In the genomic region with DNA sequence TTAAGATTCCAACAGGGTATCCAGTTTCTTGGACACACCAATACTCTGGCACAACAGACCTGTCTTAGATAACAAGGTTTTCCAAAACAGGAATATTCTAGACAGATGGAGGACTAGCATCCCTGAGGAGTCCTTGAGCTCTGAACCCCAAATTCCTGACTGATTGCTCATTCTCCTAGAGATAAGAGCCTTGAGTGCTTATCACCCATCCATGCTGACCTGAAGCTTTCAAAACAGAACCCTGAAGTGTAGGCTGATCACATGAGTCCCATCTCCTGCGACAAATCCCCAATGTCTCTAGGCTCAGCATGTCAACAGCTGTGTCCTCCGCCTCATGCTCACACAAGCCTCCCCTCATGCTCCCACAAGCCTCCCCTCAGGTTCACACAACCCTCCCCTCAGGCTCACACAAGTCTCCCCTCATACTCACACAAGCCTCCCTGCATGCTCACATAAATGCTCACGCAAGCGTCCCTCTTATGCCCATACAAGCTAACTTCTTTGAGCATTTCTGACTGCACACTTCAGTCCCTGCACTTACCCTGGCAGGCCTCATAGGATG, we compare ENCODE assay signal across 18 mouse cellular contexts. TPM values are rescaled to one million over a fixed set of nuclear protein-coding genes. Genes with fewer than 3 reads are reported as not detected.
A peak's percentile ranks its signal among the peaks of the same experiment; 100 is the strongest.
DNase-seq lines count a peak whose midpoint lies in the region; ATAC-seq and TF ChIP-seq lines count a peak whose summit lies in the region.
"Had no signal": no experiment of that assay in that cellular context is flagged by ENCODE, and none has a peak within 500 bp of the region (broad histone marks: within the 10 kb centered on the region; RNA-seq: fewer than 3 reads in every experiment).

No protein-coding gene starts in this region.

- no peaks in the 10 kb centered on the region for H3K9me3 ChIP-seq in heart, embryonic 15.5 days (replicated peaks)
- no peaks in the 10 kb centered on the region for H3K9me3 ChIP-seq in limb, embryonic 13.5 days
- H3K9me3 ChIP-seq: forebrain, embryonic 12.5 days; liver, embryonic 12.5 days; midbrain, embryonic 13.5 days had no signal

- WGBS in heart, embryonic 15.5 days, result 42% methylated on average over 4 of the region's 4 CpGs
- whole genome bisulfite sequencing in limb, embryonic 13.5 days, result 84% methylated on average over 4 of the region's 4 CpGs

- no peak overlapping the region for H3K4me2 ChIP-seq in heart, embryonic 15.5 days
- no peak overlapping the region for H3K4me2 ChIP-seq in limb, embryonic 13.5 days (replicated peaks)
- H3K4me2 ChIP-seq: forebrain, embryonic 12.5 days; liver, embryonic 12.5 days; lung, embryonic 14.5 days; midbrain, embryonic 13.5 days had no signal

- peak overlapping the region; percentile 4; the same call in 1 of the 2 replicates for H3K4me3 ChIP-seq in gastrocnemius, adult 2 months
- H3K4me3 ChIP-seq in heart, embryonic 15.5 days, result no peak overlapping the region
- no peak overlapping the region for H3K4me3 ChIP-seq in limb, embryonic 13.5 days
- H3K4me3 ChIP-seq: forebrain, embryonic 12.5 days; liver, embryonic 12.5 days; midbrain, embryonic 13.5 days had no signal

- H3K27ac ChIP-seq in gastrocnemius, adult 2 months, result peak overlapping the region; percentile 9
- H3K27ac ChIP-seq in heart, embryonic 15.5 days, result peak overlapping the region; percentile 66
- no peak overlapping the region for H3K27ac ChIP-seq in limb, embryonic 13.5 days
- H3K27ac ChIP-seq: forebrain, embryonic 12.5 days; liver, embryonic 12.5 days; midbrain, embryonic 13.5 days had no signal

- H3K9ac ChIP-seq in heart, embryonic 15.5 days, result no peak overlapping the region
- no peak overlapping the region for H3K9ac ChIP-seq in limb, embryonic 13.5 days
- H3K9ac ChIP-seq: forebrain, embryonic 12.5 days; liver, embryonic 12.5 days; lung, embryonic 14.5 days; midbrain, embryonic 13.5 days had no signal

- H3K36me3 ChIP-seq in heart, embryonic 15.5 days, result peaks cover 11% of the 10 kb centered on the region; the same call in 1 of the 2 replicates
- peaks cover 10% of the 10 kb centered on the region for H3K36me3 ChIP-seq in limb, embryonic 13.5 days
- H3K36me3 ChIP-seq: forebrain, embryonic 12.5 days; liver, embryonic 12.5 days had no signal

- intact Hi-C loops in gastrocnemius, adult 2 months (cut with DNase I), result no loop called here
- intact Hi-C loops in heart, postnatal 36 days (cut with DNase I), result loop anchor here (2.0 kb wide), 1 partner anchor 420 kb away; no protein-coding TSS in a partner anchor
- intact Hi-C loops in left cerebral cortex, postnatal 10 days (cut with DNase I), result no loop called here

- ATAC-seq in heart, embryonic 15.5 days (replicated peaks; ENCODE audit: insufficient number of reproducible peaks, insufficient read depth, low FRiP score, low read depth), result no peak
- peak; percentile 20; the same call in 1 of the 2 replicates for ATAC-seq in limb, embryonic 13.5 days (ENCODE audit: low FRiP score, low read depth)
- ATAC-seq: activated CD4-positive, CD25-positive, alpha-beta regulatory T cell, adult 4 months; liver, embryonic 12.5 days; midbrain, embryonic 13.5 days; Patski had no signal

- no peak for TF ChIP-seq CTCF in gastrocnemius, adult 2 months (IDR thresholded peaks at IDR 0.05)

- H3K27me3 ChIP-seq in heart, embryonic 15.5 days, result no peaks in the 10 kb centered on the region
- no peaks in the 10 kb centered on the region for H3K27me3 ChIP-seq in limb, embryonic 13.5 days
- H3K27me3 ChIP-seq: forebrain, embryonic 12.5 days; liver, embryonic 12.5 days; midbrain, embryonic 13.5 days; Patski had no signal

- peaks cover 56% of the 10 kb centered on the region for H3K4me1 ChIP-seq in heart, embryonic 15.5 days (replicated peaks)
- H3K4me1 ChIP-seq in limb, embryonic 13.5 days, result peaks cover 17% of the 10 kb centered on the region
- H3K4me1 ChIP-seq: forebrain, embryonic 12.5 days; liver, embryonic 12.5 days had no signal

- DNase-seq in gastrocnemius, adult 2 months, result no peak
- DNase-seq in gastrocnemius, postnatal 10 days, result no peak
- no peak for DNase-seq in heart, postnatal 36 days
- peak; percentile 57 for DNase-seq in brain, adult 2 months (ENCODE audit: low read depth, low spot score)
- DNase-seq in left cerebral cortex, postnatal 10 days (ENCODE audit: extremely low spot score in 1 of 2, low spot score in 2 of 2), result no peak
- DNase-seq: adrenal gland, postnatal 14 days; cerebellum, adult 9-10 months; kidney, adult 9 months; kidney, postnatal 4 days; lung, embryonic 14.5 days; thymus, adult 18-20 months had no signal

RNA-seq across cellular contexts. Expression of a gene that starts 31.2 kb away (rescaled TPM):
- total RNA-seq in gastrocnemius, adult 2 months (2021), result 100 to 1,000 TPM; 112 to 141 TPM
- 100 to 1,000 TPM; 147 to 171 TPM for total RNA-seq in gastrocnemius, postnatal 10 days (2021)
- polyA plus RNA-seq in heart, embryonic 15.5 days (2015; fragmentation: Nextera tagmentation; extraction: Ambion mirVana), result 159 and 163 TPM in 2 replicates
- total RNA-seq in heart, postnatal 36 days (2021), result 100 to 1,000 TPM; 527 to 592 TPM
- 91.3 and 95.8 TPM in 2 replicates for polyA plus RNA-seq in limb, embryonic 13.5 days (2015; fragmentation: Nextera tagmentation; extraction: Ambion mirVana)
- 100 to 1,000 TPM; 780 to 786 TPM for total RNA-seq in left cerebral cortex, postnatal 10 days (2021)
